Mouse (Mus musculus) CD8-positive naive resting alpha-beta T cell, adult 2 months (primary cell): ENCODE data around the gene Gm32717.
"Not testable (repeated sequence)": the region's sequence is repeated elsewhere in the genome, so short reads cannot be mapped to it uniquely, and the experiment has no call there.

Experiments used
- DNase-seq, 2 experiments: peaks; one replicate each; pipeline ENCODE4 v3.0.0; 2022; ENCODE audit warnings: low read depth in 2 of 2, low spot score in 2 of 2

Gene Gm32717

DNA sequence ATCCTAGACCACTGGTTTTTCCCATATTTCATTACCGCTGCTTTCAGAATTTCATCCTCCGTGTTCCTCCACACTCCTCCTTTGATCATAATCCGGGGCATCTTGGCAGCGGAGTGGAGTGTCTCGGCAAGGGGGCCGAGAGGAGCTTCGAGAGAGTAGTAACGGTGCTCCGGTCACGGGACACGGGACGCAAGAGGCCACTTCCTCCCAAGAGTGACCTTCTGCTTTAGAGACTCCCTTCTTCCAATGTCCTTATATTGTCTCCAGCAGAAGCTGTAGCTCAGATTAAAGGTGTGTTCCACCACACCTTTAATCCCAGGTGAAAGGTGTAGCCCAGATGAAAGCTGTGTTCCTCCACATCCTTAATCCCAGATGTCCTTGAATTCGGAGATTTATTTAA lies at the start of gene Gm32717:
Gene Gm32717, minus strand, starts transcription at position 101 of the 400 bp plus-strand sequence.
- DNase-seq = not testable (repeated sequence)

DNA sequence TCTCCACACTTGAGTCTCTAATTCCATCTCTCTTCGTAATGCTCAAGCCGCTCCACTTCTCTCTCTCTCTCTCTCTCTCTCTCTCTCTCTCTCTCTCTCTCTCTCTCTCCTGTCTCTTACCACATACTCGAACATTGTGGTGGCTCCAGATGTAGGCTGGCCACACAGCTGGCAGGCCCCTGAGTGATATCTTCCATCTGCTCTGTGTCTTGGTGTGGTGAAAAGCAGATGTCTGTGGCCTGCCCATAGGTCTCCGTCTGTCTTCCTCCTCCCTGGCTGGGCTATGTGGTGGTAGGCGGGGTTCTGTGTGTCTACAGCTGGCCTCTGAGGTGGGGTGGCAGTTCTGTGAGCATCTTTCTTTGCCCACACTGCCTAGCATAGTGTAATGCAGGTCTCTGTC lies 42.4 kb upstream of the Gm32717 start:
- DNase-seq = not testable (repeated sequence)

DNA sequence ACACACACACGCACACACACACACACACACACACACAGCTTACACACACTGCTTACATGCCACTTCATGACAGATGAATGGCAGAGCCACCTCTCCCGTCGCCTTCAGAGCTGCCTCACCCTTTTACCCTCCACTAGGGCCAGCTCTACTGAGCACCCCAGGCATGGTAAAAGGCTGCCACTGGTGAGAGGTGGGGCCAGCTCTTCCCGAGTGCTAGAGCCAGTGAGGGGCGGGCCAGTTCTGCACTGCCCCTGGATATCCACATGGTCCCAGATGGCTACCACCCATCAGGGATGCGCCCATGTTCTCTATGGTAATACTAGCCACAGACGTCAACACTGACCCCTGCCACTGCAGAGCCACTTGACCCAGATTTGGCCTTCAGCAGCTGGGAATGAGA lies 42.0 kb upstream of the Gm32717 start:
- DNase-seq = not testable (repeated sequence)

DNA sequence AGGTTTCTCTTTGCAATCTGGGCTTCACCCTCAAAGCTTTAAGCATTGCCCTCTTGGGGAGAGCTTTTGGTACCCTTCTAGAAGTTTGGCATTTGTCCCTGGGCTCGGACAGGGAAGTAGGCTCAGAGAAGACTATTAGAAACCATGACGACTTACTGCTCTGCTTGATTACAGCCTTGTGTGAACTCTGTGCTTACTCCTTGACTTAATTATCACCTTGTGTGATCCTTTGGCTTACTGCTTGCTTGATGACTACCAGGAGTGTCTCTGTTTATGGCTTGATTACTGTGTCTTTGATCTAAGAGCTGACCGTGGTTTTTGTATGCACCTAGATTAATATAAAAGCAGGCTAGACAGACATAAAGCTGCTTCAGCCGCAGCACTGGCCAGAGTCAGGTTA lies 37.5 kb upstream of the Gm32717 start:
- not testable (repeated sequence) for DNase-seq

DNA sequence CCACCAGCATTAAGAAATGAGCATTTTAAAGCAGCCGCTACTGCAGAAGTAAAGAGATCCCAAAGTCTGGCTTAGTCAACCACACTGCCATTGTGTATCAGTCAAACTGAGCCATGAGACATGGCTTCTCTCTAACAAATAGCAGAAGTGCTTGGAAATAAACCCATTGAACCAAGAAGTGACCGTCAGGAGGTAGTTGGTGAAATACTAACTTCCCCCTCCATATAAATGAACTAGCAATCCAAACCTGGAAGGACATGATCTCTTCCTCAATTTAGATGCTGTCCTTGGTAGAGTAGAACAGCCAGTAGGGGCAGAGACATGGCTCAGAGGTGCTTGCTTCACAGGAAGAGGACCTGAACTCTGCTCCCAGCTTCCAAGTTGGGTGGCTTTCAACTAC lies 30.8 kb upstream of the Gm32717 start:
- DNase-seq = not testable (repeated sequence)

DNA sequence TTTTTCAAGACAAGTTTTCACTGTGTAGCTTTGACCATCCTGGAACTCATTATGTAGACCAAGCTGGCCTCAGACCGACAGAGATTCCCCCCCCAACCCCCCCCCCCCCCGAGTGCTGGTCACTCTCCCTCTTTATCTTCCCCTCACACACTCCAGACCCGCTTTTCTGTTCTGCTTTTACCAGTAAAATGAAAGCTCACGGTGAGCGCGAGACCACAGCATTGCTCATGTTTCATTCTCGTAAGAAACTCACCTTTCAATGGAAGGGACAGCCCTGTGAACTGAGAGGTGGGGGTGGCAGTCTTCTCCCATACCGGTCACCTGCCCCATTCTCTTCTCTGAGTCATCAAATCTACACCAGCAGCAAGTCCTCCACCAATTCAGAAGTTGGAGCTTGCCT lies 28.2 kb upstream of the Gm32717 start:
- not testable (repeated sequence) for DNase-seq

DNA sequence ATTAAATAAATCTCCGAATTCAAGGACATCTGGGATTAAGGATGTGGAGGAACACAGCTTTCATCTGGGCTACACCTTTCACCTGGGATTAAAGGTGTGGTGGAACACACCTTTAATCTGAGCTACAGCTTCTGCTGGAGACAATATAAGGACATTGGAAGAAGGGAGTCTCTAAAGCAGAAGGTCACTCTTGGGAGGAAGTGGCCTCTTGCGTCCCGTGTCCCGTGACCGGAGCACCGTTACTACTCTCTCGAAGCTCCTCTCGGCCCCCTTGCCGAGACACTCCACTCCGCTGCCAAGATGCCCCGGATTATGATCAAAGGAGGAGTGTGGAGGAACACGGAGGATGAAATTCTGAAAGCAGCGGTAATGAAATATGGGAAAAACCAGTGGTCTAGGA lies 17.8 kb upstream of the Gm32717 start, which contains the start of gene Gm32802:
Gene Gm32802, plus strand, starts transcription at position 301 of the 400 bp plus-strand sequence.
- not testable (repeated sequence) for DNase-seq

DNA sequence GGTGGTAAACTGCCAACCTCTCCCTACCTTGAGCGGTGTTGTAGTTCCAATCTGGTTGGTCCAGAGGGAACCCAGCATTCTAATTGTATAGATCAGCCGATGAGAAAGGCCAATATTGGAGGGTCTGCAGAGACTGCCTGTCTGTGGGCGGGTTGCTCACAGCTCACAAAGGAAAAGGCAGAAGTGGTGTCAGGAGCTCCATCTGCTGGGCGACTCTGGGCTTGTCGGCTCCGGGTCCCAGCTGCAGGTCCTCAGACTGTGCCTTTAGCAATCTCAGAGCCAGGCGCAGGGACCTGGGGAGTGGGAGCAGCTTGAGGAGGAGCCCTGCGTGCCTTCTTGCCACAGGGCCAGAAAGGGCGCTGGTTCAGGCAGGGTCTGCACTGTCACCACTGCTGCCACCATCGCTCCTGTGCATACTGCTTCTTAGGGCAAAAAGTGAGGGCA lies 10.3 kb upstream of the Gm32717 start:
- DNase-seq = peak in 1 of 2 experiments; percentile 0

DNA sequence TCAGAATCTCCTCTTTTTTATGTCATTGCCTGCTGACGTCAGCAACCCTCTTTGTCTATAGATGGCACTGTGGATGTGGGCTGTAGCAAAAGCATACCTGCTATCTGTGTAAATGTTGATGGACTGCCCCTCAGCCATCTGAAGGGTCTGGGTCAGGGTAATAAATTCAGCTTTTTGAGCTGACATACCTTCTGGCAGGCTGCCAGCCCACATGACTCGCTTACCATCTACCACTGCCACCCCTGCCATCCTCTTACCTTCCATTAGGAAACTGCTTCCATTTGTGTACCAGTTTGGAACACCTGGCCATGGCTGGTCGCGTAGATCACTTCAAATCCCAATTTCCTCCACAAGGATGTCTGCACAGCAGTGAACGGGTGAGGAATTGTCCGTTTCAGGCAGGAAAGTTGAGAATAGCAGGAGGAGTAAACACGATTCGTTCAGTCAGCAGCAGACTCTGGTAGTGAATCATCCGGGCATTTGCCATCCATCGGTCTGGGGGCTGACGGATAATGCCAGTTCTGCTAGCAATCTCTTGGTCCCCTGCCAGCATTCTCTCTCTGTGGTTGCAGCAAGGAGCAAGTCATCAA lies 8.5 kb upstream of the Gm32717 start:
- DNase-seq = peak in 1 of 2 experiments; percentile 0

DNA sequence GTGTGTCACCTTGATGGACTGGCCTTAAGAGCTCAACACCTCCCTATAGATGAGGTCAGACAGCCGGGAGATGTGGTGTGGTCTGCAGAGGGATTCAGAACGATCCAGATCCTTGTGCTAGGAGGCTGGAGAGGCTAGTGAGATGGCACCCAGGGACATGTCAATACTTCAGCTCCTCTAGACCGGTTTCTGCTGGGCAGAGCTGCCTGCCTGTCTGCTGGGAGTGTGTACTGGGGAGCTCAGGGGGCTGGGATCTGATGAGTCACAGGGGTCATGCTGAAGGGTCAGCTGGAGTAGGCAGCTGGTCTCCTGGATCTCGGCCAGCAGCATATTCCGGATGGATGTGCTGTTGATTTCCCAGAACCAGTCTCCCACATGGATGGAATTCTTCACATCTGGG lies 8.0 kb downstream of the Gm32717 start:
- not testable (repeated sequence) for DNase-seq

DNA sequence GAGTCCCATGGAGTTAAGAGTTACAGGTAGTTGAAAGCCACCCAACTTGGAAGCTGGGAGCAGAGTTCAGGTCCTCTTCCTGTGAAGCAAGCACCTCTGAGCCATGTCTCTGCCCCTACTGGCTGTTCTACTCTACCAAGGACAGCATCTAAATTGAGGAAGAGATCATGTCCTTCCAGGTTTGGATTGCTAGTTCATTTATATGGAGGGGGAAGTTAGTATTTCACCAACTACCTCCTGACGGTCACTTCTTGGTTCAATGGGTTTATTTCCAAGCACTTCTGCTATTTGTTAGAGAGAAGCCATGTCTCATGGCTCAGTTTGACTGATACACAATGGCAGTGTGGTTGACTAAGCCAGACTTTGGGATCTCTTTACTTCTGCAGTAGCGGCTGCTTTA lies 13.0 kb downstream of the Gm32717 start:
- DNase-seq = not testable (repeated sequence)

DNA sequence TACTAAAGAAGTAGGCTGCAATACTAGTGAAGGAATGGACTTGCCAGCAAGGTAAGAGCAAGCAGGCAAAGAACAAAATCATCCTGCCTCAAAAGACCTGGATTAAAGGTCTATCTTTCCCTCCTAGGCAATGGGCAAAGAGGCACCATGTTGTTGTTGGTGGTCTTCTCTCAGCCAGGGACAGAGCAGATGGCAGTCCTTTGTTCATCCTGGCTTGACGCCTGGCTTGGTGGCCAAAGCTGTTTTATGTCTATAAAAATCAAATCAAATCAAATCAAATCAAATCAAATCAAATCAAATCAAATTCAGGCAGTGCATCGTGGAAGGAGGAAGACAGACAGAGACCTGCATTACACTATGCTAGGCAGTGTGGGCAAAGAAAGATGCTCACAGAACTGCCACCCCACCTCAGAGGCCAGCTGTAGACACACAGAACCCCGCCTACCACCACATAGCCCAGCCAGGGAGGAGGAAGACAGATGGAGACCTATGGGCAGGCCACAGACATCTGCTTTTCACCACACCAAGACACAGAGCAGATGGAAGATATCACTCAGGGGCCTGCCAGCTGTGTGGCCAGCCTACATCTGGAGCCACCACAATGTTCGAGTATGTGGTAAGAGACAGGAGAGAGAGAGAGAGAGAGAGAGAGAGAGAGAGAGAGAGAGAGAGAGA lies 24.7 kb downstream of the Gm32717 start:
- DNase-seq = not testable (repeated sequence)

DNA sequence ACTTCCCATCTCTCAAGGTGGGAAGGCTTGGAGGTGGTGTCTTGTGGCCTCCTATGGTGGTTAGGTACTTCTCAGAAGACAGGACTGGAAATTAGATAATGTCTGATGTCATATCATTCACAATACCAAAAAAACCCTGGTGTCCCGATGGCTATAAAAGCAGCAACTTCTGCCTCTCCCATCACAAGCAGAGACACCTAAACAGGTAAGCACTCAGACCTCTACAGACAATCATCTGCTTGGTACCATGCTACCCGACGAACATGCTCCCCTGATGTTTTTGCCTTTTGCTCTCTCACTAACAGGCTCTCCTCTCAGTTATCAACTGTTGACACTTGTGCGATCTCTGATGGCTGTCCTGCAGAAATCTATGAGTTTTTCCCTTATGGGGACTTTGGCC lies 35.9 kb downstream of the Gm32717 start, which contains the start of gene Il22:
Gene Il22, plus strand, starts transcription at position 301 of the 400 bp plus-strand sequence.
- no peak for DNase-seq

DNA sequence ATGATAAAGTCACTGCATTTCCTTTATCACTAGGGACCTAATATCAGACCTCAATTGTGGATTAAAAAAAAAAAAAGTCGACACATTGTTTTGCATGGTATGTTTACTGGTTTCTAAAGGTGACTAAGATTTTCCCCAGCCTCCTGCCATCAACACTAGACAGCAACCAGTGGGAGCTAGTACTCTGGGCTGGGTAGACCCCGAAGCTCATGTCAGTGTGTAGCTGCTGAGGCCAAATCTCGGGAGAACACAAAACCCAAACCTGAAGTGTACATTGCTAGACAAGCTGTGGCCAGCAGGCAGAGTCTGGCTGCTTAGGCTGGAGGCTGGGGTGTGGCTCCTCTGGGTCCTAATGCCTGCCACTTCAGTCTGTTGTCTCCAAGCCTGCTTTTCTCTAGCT lies 45.4 kb downstream of the Gm32717 start:
- DNase-seq = not testable (repeated sequence)
